Mouse (Mus musculus) ZHBTc4 (cell line): ENCODE measurements around the gene Tbr1.
A peak's percentile ranks its signal among the peaks of the same experiment; 100 is the strongest.

Experiments used
- DNase-seq: peaks from one replicate; pipeline ENCODE4 v3.0.0-alpha.2; 2011; ENCODE audit warnings: low read depth, low spot score

Gene Tbr1

GRCm38 (mm10) chr2:61811507-61812421, 9.0 kb downstream of the Tbr1 start:
- DNase-seq, result peak; percentile 72

- DNase-seq, result peak; percentile 26
Measured at GRCm38 (mm10) chr2:61812536-61812935, 9.8 kb downstream of the Tbr1 start.

DNA sequence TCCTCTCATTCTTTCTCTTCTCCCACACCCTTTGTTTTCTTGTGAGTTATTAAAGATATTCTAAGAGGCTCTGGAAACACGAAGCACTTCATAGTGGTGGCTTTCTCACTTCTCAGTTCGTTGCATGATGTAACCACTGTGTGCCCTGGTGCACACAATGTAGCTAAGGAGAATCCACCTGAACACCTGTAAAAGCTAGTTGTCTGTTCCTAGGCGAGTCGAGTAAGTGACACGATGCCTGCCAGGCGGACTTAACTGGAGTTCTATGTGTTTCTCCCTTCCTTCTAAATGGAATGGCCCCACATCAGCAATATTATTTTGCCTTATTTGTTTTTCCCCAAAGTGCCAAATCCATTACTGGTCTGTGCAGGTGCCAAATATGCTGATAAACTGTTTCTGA, 10.4 kb downstream of the Tbr1 start:
- no peak for DNase-seq

GRCm38 (mm10) chr2:61813521-61813920, 10.8 kb downstream of the Tbr1 start:
- no peak for DNase-seq

- DNase-seq, result peak; percentile 48
Measured at GRCm38 (mm10) chr2:61814548-61815473, 12.1 kb downstream of the Tbr1 start.

GRCm38 (mm10) chr2:61815583-61816313, 13.0 kb downstream of the Tbr1 start:
- peak; percentile 78 for DNase-seq

- DNase-seq, result no peak
Measured at GRCm38 (mm10) chr2:61818197-61818596, 15.5 kb downstream of the Tbr1 start.

- no peak for DNase-seq
Measured at GRCm38 (mm10) chr2:61820203-61820602, 17.5 kb downstream of the Tbr1 start.

DNA sequence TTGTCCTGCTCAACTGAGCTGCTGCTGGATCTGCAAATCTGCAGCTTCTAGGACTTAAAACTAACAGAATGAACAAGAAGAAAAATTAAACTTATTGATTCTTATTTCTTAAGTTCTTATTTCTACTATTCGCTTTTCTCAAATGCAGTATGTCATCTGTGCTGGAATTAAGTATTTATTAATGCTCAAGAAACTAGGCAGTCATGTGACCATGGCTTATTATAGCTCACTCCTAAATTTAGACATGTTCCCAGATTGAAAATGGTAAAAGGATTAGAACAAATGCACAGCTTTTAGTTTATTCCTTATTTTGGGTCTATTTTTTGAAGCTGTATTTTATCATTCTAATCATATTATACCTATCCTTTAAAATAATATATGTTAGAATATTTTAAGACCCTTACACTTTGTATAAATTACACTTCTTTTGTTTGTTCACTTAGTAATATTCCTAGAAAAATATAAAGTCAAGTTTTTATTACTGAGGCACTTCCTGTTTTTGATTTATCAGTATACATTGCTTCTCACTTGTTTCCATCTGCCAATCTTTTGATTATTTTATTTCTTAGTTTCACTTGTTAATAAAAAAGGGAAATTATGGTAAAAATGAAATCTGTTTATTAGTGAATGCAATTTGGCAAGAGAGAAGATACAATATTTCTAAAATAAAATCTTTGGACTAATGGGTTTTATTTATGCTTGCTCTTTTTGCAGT, 20.9 kb downstream of the Tbr1 start:
- no peak for DNase-seq

DNA sequence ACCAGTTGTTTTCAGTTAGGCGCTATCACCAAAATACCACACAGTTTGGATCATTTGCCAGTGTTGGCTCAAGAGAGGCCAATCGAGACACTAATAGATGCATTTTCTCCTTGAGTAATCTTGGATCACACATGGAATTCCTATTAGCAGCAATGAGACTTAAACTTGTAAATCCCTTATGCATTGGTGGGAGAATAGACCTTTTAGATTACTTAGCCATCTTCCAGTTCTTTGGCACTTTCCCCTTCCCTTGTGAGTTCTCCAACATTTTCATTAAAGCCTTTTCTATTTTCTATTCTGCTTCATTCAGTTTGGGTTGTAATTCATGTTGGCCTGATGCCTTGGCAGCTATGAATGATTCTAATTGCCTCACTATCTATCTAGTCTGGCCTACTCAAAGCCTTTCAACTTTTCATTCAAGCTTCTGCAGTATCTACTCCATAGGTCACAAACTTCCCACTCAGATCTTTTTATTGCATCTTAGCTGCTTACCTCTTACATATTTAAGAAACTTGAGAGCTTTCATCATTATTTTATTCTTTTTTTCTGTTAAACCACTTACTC, 34.6 kb downstream of the Tbr1 start:
- no peak for DNase-seq
